Mouse (Mus musculus) kidney, postnatal 36 days (tissue): Measurements from ENCODE around the gene Slc2a10.

Source experiments
- DNase-seq, 2 experiments: peaks; one replicate each; pipeline ENCODE4 v3.0.0; 2021 to 2022; ENCODE audit warnings: mixed read lengths in 2 of 2

The Slc2a10 gene

DNA sequence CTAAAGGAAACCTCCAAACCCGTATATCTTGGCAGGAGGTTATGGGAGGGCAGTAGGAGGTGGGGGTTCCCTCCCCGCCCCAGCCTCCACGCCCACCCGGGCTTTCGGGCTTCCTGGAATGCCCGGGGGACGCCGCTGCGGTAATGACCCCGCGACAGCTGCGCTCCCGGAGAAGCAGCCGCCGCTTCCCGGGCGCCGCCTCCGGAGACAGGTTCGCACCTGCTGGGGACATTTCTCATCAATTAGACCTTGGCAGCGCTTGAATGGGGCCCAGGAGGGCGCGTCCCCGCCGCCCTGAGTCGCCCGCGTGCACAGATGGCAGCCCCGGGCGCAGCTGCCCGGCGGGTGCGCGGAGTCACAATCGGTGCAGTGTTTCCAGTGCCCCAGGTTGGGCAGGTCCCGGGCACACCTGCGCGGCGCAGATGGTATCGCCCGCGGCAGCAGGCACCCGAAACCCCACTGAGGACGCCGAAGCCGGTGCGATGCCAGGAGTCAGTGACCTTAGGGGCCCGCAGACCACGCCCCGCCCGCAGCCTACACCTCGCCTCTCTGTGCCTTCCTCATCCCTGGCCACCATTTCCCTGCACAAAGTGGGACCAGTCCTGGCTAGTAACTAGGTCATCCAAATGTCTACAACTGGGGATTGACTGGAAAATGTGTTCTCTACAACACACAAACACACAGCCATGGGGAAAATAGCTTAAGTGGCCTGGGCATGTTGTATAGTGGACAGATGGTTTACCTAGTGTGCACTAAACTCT lies 59.9 kb downstream of the Slc2a10 start:
- peak; percentile 32 to 59 for DNase-seq

GRCm38 (mm10) chr2:165564101-165564500 lies 60.5 kb downstream of the Slc2a10 start:
- peak; percentile 58 to 64 for DNase-seq

GRCm38 (mm10) chr2:165564620-165565019 lies 61.0 kb downstream of the Slc2a10 start:
- DNase-seq = no peak

DNA sequence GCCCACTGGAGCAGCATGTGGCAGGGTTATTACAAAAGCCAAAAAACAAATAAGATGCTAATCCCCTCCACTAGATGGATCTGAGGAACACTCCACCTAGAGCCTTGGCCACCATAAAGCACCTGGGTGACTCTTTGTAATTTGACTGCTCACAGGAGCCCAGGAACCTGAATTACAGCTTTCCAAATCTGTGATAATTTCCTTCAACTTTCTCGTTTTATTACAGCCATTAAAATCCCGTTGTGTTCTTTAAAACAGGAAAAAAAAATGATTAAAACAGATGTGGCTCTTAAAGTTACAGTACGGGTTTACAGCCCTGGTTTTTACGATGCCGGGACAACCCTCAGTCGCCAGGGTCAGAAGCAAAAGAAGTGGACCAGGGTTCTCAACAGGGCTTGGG lies 63.3 kb downstream of the Slc2a10 start:
- DNase-seq = no peak

- no peak for DNase-seq
These were observed 64.2 kb downstream of the Slc2a10 start for GRCm38 (mm10) chr2:165567820-165568219.

GRCm38 (mm10) chr2:165568911-165569310 lies 65.3 kb downstream of the Slc2a10 start:
- DNase-seq = no peak
